Mouse (Mus musculus) MEL (cell line): Measurements from ENCODE around the gene Ptprq. TPM values are rescaled to one million over a fixed set of nuclear protein-coding genes. Genes with fewer than 3 reads are reported as not detected.

ENCODE experiments used
- DNase-seq: peaks from one replicate; pipeline ENCODE4 v3.0.0; 2011; ENCODE audit warnings: low read depth, low spot score
- H3K27ac ChIP-seq: 2 replicates; pipeline ENCODE4 v1.5.1; 2012; ENCODE audit warnings: low read depth, mild to moderate bottlenecking, control low read depth, low read length, moderate library complexity; ENCODE audit not compliant: control insufficient read depth
- H3K27me3 ChIP-seq, 2 experiments: fragments of 150-350 bp in 1 of 2; sonication (generic) in 1 of 2; 2 replicates each; pipeline ENCODE4 v1.6.1; 2012; ENCODE audit warnings: low read length in 2 of 2, mild to moderate bottlenecking in 2 of 2, improper control_type of control experiment in 1 of 2, moderate library complexity in 1 of 2; ENCODE audit not compliant: insufficient read depth in 2 of 2, control insufficient read depth in 1 of 2
- H3K36me3 ChIP-seq, 2 experiments: 2 replicates each; pipeline ENCODE4 v1.6.1; 2012 to 2014; ENCODE audit warnings: low read length in 2 of 2, improper control_type of control experiment in 1 of 2, inconsistent platforms in 1 of 2, mild to moderate bottlenecking in 1 of 2; ENCODE audit not compliant: insufficient read depth in 2 of 2, control insufficient read depth in 1 of 2
- H3K4me1 ChIP-seq, 2 experiments: fragments of 150-350 bp in 1 of 2; sonication (generic) in 1 of 2; 2 replicates each; pipeline ENCODE4 v1.6.1; 2012; ENCODE audit warnings: low read length in 2 of 2, improper control_type of control experiment in 1 of 2, mild to moderate bottlenecking in 1 of 2; ENCODE audit not compliant: insufficient read depth in 2 of 2, control insufficient read depth in 1 of 2
- H3K4me3 ChIP-seq, 2 experiments: fragments of 150-350 bp in 1 of 2; sonication (generic) in 1 of 2; 2 replicates each; pipeline ENCODE4 v1.5.1; 2012; ENCODE audit warnings: low read depth in 2 of 2, low read length in 2 of 2, mild to moderate bottlenecking in 2 of 2, moderate library complexity in 2 of 2, control low read depth in 1 of 2, improper control_type of control experiment in 1 of 2; ENCODE audit not compliant: control insufficient read depth in 1 of 2, insufficient read depth in 1 of 2
- H3K79me2 ChIP-seq: 2 replicates; pipeline ENCODE4 v1.6.1; 2012; ENCODE audit warnings: mild to moderate bottlenecking, low read length, moderate library complexity; ENCODE audit not compliant: control insufficient read depth, poor library complexity, insufficient read depth
- H3K9ac ChIP-seq: 2 replicates; pipeline ENCODE4 v1.6.1; 2012; ENCODE audit warnings: low read depth, mild to moderate bottlenecking, control low read depth, low read length, moderate library complexity; ENCODE audit not compliant: control insufficient read depth, poor library complexity, severe bottlenecking
- H3K9me3 ChIP-seq: fragments of 150-350 bp; sonication (generic); replicated peaks from 2 replicates; pipeline ENCODE4 v1.6.1; 2012; ENCODE audit warnings: mild to moderate bottlenecking, low read length, improper control_type of control experiment, moderate library complexity; ENCODE audit not compliant: insufficient read depth
- BHLHE40 ChIP-seq: IDR thresholded peaks from 2 replicates; pipeline ENCODE4 v1.6.1; 2012; ENCODE audit warnings: low read depth, mild to moderate bottlenecking, inconsistent platforms, low read length, improper control_type of control experiment, borderline replicate concordance
- CHD2 ChIP-seq: IDR thresholded peaks from 2 replicates; pipeline ENCODE4 v1.6.1; 2011; ENCODE audit warnings: low read length, improper control_type of control experiment
- CTCF ChIP-seq, 3 experiments: IDR thresholded peaks in 2 of 3; conservative IDR thresholded peaks in 1 of 3; 2 replicates each; pipeline ENCODE4 v1.5.1; 2011 to 2012; ENCODE audit warnings: low read length in 3 of 3, low read depth in 2 of 3, mild to moderate bottlenecking in 2 of 3, improper control_type of control experiment in 1 of 3, inconsistent platforms in 1 of 3, mixed read lengths in 1 of 3, moderate library complexity in 1 of 3; ENCODE audit not compliant: control insufficient read depth in 1 of 3, insufficient read depth in 1 of 3, poor library complexity in 1 of 3, severe bottlenecking in 1 of 3
- E2F4 ChIP-seq: IDR thresholded peaks from 2 replicates; pipeline ENCODE4 v1.6.1; 2011; ENCODE audit warnings: low read depth, low read length, improper control_type of control experiment, borderline replicate concordance
- ELF1 ChIP-seq: IDR thresholded peaks from 2 replicates; pipeline ENCODE4 v1.6.1; 2014; ENCODE audit warnings: low read depth, mild to moderate bottlenecking, inconsistent platforms, low read length, improper control_type of control experiment, moderate library complexity
- GATA1 ChIP-seq: IDR thresholded peaks from 2 replicates; pipeline ENCODE4 v1.6.1; 2011; ENCODE audit warnings: low read depth, low read length, improper control_type of control experiment
- JUND ChIP-seq: IDR thresholded peaks from 2 replicates; pipeline ENCODE4 v1.6.1; 2011; ENCODE audit warnings: low read depth, mild to moderate bottlenecking, improper control_type of control experiment, low read length
- KAT2A ChIP-seq: conservative IDR thresholded peaks from 2 replicates; pipeline ENCODE4 v1.6.1; 2012; ENCODE audit warnings: low read depth, low read length, improper control_type of control experiment, inconsistent platforms
- MAX ChIP-seq: IDR thresholded peaks from 2 replicates; pipeline ENCODE4 v1.6.1; 2011; ENCODE audit warnings: low read length, improper control_type of control experiment
- MAZ ChIP-seq: IDR thresholded peaks from 2 replicates; pipeline ENCODE4 v1.6.1; 2012; ENCODE audit warnings: low read depth, mild to moderate bottlenecking, inconsistent platforms, low read length, improper control_type of control experiment
- POLR2A ChIP-seq, 2 experiments: IDR thresholded peaks; 2 replicates each; pipeline ENCODE4 v1.6.1; 2011 to 2012; ENCODE audit warnings: low read length in 2 of 2, mild to moderate bottlenecking in 2 of 2, control low read depth in 1 of 2, improper control_type of control experiment in 1 of 2, low read depth in 1 of 2, moderate library complexity in 1 of 2; ENCODE audit not compliant: control insufficient read depth in 1 of 2, insufficient read depth in 1 of 2, poor library complexity in 1 of 2
- POLR2AphosphoS5 ChIP-seq: IDR thresholded peaks from 2 replicates; pipeline ENCODE4 v1.6.1; 2012; ENCODE audit warnings: low read depth, borderline replicate concordance, mild to moderate bottlenecking, inconsistent platforms, low read length, moderate library complexity, mixed read lengths
- RAD21 ChIP-seq: IDR thresholded peaks from 2 replicates; pipeline ENCODE4 v1.6.1; 2011; ENCODE audit warnings: mild to moderate bottlenecking, low read depth, low read length, improper control_type of control experiment
- RCOR1 ChIP-seq: IDR thresholded peaks from 2 replicates; pipeline ENCODE4 v1.6.1; 2012; ENCODE audit warnings: low read depth, mild to moderate bottlenecking, inconsistent platforms, low read length, improper control_type of control experiment
- SMC3 ChIP-seq: IDR thresholded peaks from 2 replicates; pipeline ENCODE4 v1.6.1; 2011; ENCODE audit warnings: low read depth, low read length, improper control_type of control experiment
- TCF12 ChIP-seq: IDR thresholded peaks from 2 replicates; pipeline ENCODE4 v1.6.1; 2014; ENCODE audit warnings: low read depth, mild to moderate bottlenecking, inconsistent platforms, low read length, improper control_type of control experiment, moderate library complexity
- ZKSCAN1 ChIP-seq: IDR thresholded peaks from 2 replicates; pipeline ENCODE4 v1.6.1; 2012; ENCODE audit warnings: low read depth, mild to moderate bottlenecking, inconsistent platforms, low read length, improper control_type of control experiment, moderate library complexity
- ZMIZ1 ChIP-seq: IDR thresholded peaks from 2 replicates; pipeline ENCODE4 v1.6.1; 2012; ENCODE audit warnings: low read depth, mild to moderate bottlenecking, inconsistent platforms, low read length, improper control_type of control experiment, moderate library complexity
- polyA plus RNA-seq, 2 experiments: library from polyadenylated mRNA; stranded (reverse) in 1 of 2; unstranded in 1 of 2; fragments of >175 nt in 1 of 2; fragments of >200 nt in 1 of 2; gene quantifications; 2 replicates each; pipeline versions ENCODE4 v1.2.1 to v1.2.4; 2012; ENCODE audit warnings: low replicate concordance in 2 of 2, low read depth in 1 of 2; ENCODE audit not compliant: insufficient read length in 2 of 2, insufficient read depth in 1 of 2, missing spikeins in 1 of 2
- total RNA-seq: library from RNA; depleted of rRNA; stranded (reverse); fragments of 300-350 nt; gene quantifications from 2 replicates; pipeline ENCODE4 v1.2.3, GENCODE M21; 2012

Ptprq gene
- total and polyA plus RNA-seq, 3 experiments, result not detected

DNA sequence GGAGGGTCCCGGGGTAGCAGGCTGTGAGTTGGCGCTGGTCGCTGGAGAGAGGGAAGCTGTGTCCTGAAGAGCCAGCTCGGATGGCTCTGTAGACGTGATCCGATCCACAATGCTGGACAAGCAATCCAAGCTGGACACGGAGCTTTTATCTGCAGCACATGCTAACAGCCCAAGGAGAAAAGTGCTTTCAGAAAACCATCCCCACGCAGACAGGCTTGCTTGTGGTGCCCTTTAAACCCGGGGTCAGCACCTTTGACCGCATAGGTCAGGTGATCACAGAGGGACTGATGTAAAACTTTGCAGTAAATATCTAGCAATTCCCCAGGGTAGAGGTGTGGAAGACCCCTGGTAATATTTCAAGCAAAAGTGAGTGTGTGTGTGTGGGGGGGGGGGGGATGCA lies 235.8 kb downstream of the Ptprq start:
- H3K4me1 ChIP-seq, result no peaks in the 10 kb centered on the region
- H3K9ac ChIP-seq, result no peak overlapping the region
- no peak for DNase-seq
- no peak overlapping the region for H3K4me3 ChIP-seq
- TF ChIP-seq CTCF (IDR thresholded peaks at IDR 0.05 in 2 of 3, conservative IDR thresholded peaks at IDR 0.05 in 1 of 3; ENCODE audit: control insufficient read depth in 1 of 3, insufficient read depth in 1 of 3, low read depth in 2 of 3, low read length in 3 of 3, poor library complexity in 1 of 3, severe bottlenecking in 1 of 3) (no peak), POLR2AphosphoS5 (no peak), ZMIZ1 (no peak), MAZ (no peak), ZKSCAN1 (no peak), RCOR1 (no peak), POLR2A (IDR thresholded peaks at IDR 0.05; ENCODE audit: control insufficient read depth in 1 of 2, insufficient read depth in 1 of 2, low read depth in 1 of 2, low read length in 2 of 2, poor library complexity in 1 of 2) (no peak)
- H3K27me3 ChIP-seq, result no peaks in the 10 kb centered on the region
- H3K36me3 ChIP-seq, result no peaks in the 10 kb centered on the region
- H3K9me3 ChIP-seq, result no peaks in the 10 kb centered on the region
- H3K27ac ChIP-seq, result no peak overlapping the region
- no peaks in the 10 kb centered on the region for H3K79me2 ChIP-seq

DNA sequence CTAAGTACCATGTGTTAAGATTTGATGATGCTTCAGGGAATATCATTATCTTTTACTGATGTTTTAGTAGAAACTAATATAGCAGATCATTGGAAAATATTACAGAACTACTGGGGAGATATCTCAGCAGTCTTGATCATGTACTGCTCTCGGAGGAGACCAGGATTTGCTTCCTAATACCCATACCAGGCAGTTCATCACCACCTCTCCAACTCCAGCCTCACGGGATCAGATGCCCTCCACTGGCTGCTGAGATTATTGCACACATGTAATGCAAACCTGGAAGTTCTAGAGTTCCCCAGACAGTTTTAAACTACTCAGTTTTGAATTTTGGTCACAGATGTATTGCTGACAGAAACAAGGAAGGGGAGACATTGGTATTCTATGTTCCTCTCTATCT lies 246.4 kb downstream of the Ptprq start:
- Histone ChIP-seq H3K4me1 (no peaks in the 10 kb centered on the region), H3K4me3 (no peak overlapping the region), H3K79me2 (no peaks in the 10 kb centered on the region), H3K27ac (no peak overlapping the region), H3K36me3 (no peaks in the 10 kb centered on the region), H3K9me3 (no peaks in the 10 kb centered on the region), H3K9ac (no peak overlapping the region), H3K27me3 (no peaks in the 10 kb centered on the region)
- DNase-seq, result no peak
- TF ChIP-seq E2F4 (no peak), SMC3 (no peak), POLR2A (IDR thresholded peaks at IDR 0.05; ENCODE audit: control insufficient read depth in 1 of 2, insufficient read depth in 1 of 2, low read depth in 1 of 2, low read length in 2 of 2, poor library complexity in 1 of 2) (no peak), TCF12 (no peak), ZKSCAN1 (no peak), ELF1 (no peak), RAD21 (no peak), RCOR1 (no peak), CHD2 (no peak), KAT2A (no peak), GATA1 (no peak), BHLHE40 (no peak), MAX (no peak), JUND (no peak), MAZ (no peak)
